Comparison of ENCODE assay signal across 7 mouse cellular contexts in the genomic region with DNA sequence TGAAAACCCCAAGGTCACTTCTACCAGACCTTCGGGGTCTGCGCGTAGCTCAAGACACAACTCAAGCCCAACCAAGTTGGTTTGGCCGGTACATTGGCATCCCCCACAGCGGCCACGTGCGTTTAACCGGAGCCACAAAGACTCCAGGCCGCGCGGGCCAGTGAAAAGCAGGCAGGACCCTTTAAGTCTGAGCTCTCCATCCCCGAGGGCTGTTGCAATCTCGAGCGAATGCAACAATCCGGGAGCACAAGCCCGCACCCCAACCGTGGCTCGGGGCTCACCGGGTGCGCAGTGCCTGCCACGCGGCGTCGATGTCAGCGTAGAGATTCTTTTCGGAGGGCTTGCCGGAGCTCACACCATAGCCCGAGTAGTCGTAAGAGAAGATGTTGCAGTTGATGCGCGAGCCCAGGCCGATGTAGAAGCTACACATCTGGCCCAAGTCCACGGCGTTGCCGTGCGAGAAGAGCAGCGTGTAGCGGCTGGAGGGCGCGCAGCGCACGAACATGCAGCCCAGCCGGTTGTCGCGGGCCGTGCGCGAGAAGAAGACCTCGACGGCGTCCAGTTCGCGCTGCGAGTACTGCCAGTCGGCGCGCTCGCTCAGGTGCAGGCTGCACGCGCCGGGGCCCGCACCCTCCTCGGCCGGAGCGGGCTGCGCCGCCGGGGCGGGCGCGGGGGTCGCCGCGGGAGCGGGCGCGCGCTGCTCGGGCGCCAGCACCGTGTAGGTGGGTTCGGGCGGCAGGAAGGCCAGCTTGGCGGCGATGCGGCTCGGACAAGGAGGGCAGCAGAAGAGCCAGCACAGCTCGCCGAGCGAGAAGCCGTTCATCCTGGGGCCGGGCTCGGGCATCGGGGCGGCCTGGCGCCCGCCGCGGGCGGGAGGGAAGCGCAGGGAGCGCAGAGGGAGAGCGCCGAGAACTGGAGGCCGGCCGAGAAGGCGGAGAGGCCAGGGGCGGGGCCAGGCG. TPM values are rescaled to one million over a fixed set of nuclear protein-coding genes. Genes with fewer than 3 reads are reported as not detected.
A peak's percentile ranks its signal among the peaks of the same experiment; 100 is the strongest.
DNase-seq lines count a peak whose midpoint lies in the region; ATAC-seq and TF ChIP-seq lines count a peak whose summit lies in the region.

A gene (minus strand): TSS at position 893 of the 959 bp plus-strand sequence.

- H3K4me1 ChIP-seq in hindbrain, embryonic 12.5 days = peaks cover 44% of the 10 kb centered on the region

- under 1% methylated on average over 101 of the region's 109 CpGs for WGBS in hindbrain, embryonic 12.5 days

- CTCF ChIA-PET in Patski (lab: Charles Lee) = interaction anchor here (1.0 to 5.6 kb wide), 4 partner anchors 23 to 121 kb away, joined by 3 to 26 read pairs (median 4); a partner anchor contains a TSS

- intact Hi-C loops in left cerebral cortex, adult 2 months (cut with DNase I) = loop anchor here (5.0 kb wide), 1 partner anchor 91 kb away; no protein-coding TSS in a partner anchor

- H3K36me3 ChIP-seq in hindbrain, embryonic 12.5 days = 0 out of 2 replicates have a peak, but pooled peaks cover 4% of the 10 kb centered on the region

- no peak for DNase-seq in Patski (ENCODE audit: low read depth, low spot score)
- DNase-seq in cerebellum, adult 9-11 months = peak; percentile 67
- DNase-seq in frontal cortex, postnatal 14 days (ENCODE audit: low spot score in 2 of 2) = peak; percentile 43 to 49
- DNase-seq in left cerebral cortex, adult 2 months (ENCODE audit: extremely low spot score in 1 of 2, low spot score in 2 of 2) = peak; percentile 39 to 56
- peak; percentile 66 for DNase-seq in right cerebral cortex, postnatal 14 days

- POLR2A ChIA-PET in Patski (lab: Charles Lee) = interaction anchor here (0.9 to 2.1 kb wide), 4 partner anchors 12 to 267 kb away, joined by 3 to 6 read pairs (median 4); a partner anchor contains a TSS

- no peaks in the 10 kb centered on the region for H3K9me3 ChIP-seq in hindbrain, embryonic 12.5 days (replicated peaks)

- in situ Hi-C loops in Patski (cut with MboI; ENCODE audit: low pct_unique_long_range_greater_than_20kb) = no loop called here

- peak within 1 kb of the TSS; percentile 92 for H3K4me3 ChIP-seq in hindbrain, embryonic 12.5 days
- peak within 1 kb of the TSS; percentile 76 for H3K4me3 ChIP-seq in left cerebral cortex, adult 2 months

- TF ChIP-seq CTCF in Patski (IDR thresholded peaks at IDR 0.05) = no peak
- no peak for TF ChIP-seq CTCF in left cerebral cortex, adult 2 months (IDR thresholded peaks at IDR 0.05)

- no peaks in the 10 kb centered on the region for H3K27me3 ChIP-seq in Patski
- no peaks in the 10 kb centered on the region for H3K27me3 ChIP-seq in hindbrain, embryonic 12.5 days

- peak; percentile 23 for ATAC-seq in Patski
- peak; percentile 71 for ATAC-seq in hindbrain, embryonic 12.5 days (ENCODE audit: low FRiP score)
- ATAC-seq in megakaryocyte-erythroid progenitor cell, adult 5-6 weeks (replicated peaks; ENCODE audit: low FRiP score, low TSS enrichment, poor library complexity, severe bottlenecking) = peak; percentile 42

- peak within 1 kb of the TSS; percentile 94 for H3K9ac ChIP-seq in hindbrain, embryonic 12.5 days

- peak within 1 kb of the TSS; percentile 98 for H3K4me2 ChIP-seq in hindbrain, embryonic 12.5 days (replicated peaks)

- H3K27ac ChIP-seq in hindbrain, embryonic 12.5 days = peak within 1 kb of the TSS; percentile 96
- H3K27ac ChIP-seq in left cerebral cortex, adult 2 months = peak within 1 kb of the TSS; percentile 77; the same call in 1 of the 2 replicates

RNA-seq across cellular contexts. Expression of the gene that starts here (rescaled TPM):
- 77.6 TPM for polyA plus RNA-seq in Patski (2021)
- 78.8 and 86.2 TPM in 2 replicates for polyA plus RNA-seq in hindbrain, embryonic 12.5 days (2016; fragmentation: Nextera tagmentation; extraction: Ambion mirVana)
- total RNA-seq in left cerebral cortex, adult 2 months (2021) = 10 to 100 TPM; 33.3 to 37.6 TPM
- 19.1 and 28.2 TPM in 2 replicates for total RNA-seq in megakaryocyte-erythroid progenitor cell, adult 5-6 weeks (2014; fragmentation: Nextera tagmentation)
- total RNA-seq in megakaryocyte-erythroid progenitor cell, adult 5-6 weeks (2017) = 10.2 and 10.7 TPM in 2 replicates
